Mouse (Mus musculus) embryonic fibroblast, embryonic 13.5 days (primary cell): ENCODE data around the gene Tas2r105.

Experiments used
- CTCF ChIP-seq: IDR thresholded peaks from 2 replicates; pipeline ENCODE4 v1.5.1; 2011; ENCODE audit warnings: mild to moderate bottlenecking, control low read depth, low read length, moderate library complexity, borderline replicate concordance; ENCODE audit not compliant: insufficient read depth
- POLR2A ChIP-seq: IDR thresholded peaks from 2 replicates; pipeline ENCODE4 v1.6.1; 2011; ENCODE audit warnings: low read depth, mild to moderate bottlenecking, control low read depth, low read length, moderate library complexity

DNA sequence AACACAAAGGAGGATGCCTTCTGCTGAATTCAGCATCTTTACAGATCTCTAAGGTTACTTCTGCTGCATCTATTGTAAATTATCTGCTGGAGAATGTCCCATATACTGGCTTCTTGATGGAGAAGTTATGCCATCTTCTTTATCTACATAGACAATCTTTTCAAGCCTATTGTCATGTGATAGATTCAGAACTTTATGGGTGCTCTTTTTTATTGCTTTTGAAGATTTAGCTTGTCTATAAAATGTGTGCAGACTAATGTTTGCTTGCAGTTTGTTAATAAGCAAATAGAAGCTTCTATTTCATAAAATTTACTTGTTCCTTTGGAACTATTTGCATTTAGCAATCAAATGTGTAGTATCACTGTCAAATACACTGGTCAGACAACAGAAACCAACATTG lies 27.2 kb downstream of the Tas2r105 start, which contains the start of gene Tas2r107:
- TF ChIP-seq CTCF (no peak), POLR2A (no peak)
